Mouse (Mus musculus) naive thymus-derived CD4-positive, alpha-beta T cell, adult 2 months (primary cell): ENCODE measurements around the gene Caml.
"Not testable (repeated sequence)": the region's sequence is repeated elsewhere in the genome, so short reads cannot be mapped to it uniquely, and the experiment has no call there.

Experiments used
- DNase-seq: peaks from one replicate; pipeline ENCODE4 v3.0.0-alpha.2; 2011; ENCODE audit warnings: low read depth

The Caml gene

GRCm38 (mm10) chr13:55622156-55622648 lies 603 bp upstream of the Caml start:
- not testable (repeated sequence) for DNase-seq

GRCm38 (mm10) chr13:55634639-55635127 lies 11.9 kb downstream of the Caml start, which contains the start of gene Ddx46:
Ddx46 (plus strand) TSS chr13:55635027.
- DNase-seq, result peak; percentile 95

DNA sequence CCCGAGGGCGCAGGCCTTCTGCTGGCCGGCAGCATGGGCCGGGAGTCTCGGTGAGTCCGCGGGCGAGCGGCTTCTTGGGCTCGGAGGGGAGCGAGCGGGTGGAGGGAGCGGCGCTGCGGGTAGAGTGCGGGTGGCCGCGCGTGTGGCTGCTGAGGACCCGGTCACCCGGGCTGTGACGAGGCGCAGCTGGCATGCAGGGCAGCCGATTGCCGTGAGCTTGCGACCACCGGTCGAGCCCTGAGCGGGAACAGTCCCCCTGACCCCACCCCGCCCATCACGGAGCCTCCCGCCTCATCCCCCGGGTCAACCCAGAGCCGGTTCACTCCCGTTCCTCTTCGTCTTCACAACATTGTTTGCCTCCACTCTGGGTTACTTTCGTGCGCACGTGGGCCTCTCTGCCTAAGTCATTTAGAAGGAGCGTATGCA lies 12.4 kb downstream of the Caml start:
- no peak for DNase-seq

DNA sequence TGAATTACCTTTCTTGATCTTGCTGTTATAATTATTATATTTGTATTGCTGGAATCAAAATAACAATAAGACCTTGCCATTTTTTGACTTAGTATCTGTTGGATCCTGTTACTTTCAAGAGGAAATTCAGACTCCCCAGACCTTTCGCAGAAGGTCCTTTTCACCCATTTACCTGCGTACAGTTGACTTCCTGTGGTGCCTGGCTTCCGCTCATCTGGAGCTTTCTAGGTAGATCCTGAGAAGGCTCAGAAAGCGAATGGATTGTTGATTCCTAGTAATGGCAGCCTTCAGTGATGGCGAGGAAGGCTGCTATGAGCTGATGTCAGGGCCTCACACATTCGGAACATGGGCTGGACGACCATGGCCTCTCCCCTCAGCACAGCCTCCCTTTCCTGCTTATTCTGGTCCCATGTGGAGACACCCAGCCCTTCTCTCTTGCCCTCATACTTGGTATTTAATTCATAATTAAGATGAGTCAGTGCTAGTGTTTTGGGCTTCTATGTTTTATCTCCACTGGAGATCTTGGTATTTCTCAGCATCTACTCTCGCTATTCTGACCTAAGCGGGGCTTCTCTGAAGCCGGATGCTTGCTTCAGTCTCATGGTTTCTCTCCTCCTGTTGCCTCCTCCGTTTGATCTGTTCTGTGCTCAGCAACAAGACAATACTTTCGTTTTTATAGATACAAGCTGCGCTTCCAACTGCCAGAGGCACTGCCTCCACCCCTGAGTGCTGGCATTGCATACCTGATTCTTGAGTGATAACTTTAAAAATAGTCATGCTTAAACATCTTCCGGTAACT lies 13.6 kb downstream of the Caml start:
- peak; percentile 68 for DNase-seq

DNA sequence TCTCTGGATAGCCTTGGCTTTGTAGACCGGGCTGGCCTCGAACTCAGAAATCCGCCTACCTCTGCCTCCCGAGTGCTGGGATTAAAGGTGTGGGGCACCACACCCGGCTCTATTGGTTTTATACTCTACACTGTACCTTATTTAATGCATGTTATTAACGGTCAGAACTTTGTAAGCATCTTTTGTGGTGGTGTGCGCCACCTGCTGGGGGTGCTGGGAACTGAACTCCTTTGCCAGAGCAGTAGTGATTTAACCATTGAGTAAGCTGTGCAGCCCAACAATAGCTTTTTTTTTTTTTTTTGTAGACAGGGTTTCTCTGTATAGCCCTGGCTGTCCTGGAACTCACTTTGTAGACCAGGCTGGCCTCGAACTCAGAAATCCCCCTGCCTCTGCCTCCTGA lies 17.7 kb downstream of the Caml start:
- DNase-seq, result peak; percentile 89

GRCm38 (mm10) chr13:55644525-55644924 lies 21.7 kb downstream of the Caml start:
- peak; percentile 70 for DNase-seq

DNA sequence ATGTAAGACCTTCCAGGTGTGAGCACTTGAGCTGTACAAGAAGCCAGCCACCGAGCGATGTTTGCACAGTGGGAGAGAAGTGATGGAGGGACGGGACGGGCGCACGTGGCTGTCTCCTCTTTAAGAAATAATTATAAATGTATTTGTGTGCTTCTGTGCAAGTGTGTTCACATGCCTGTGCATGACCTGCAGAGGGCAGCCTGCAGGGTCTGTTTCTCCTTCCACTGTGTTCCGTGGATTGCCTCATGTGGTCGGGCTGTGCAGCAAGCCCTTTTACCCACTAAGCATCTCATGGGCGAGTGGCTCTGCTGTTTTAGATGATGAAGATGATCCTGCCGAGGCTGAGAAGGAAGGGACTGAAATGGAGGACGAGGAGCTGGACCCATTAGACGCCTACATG lies 27.3 kb downstream of the Caml start:
- no peak for DNase-seq

DNA sequence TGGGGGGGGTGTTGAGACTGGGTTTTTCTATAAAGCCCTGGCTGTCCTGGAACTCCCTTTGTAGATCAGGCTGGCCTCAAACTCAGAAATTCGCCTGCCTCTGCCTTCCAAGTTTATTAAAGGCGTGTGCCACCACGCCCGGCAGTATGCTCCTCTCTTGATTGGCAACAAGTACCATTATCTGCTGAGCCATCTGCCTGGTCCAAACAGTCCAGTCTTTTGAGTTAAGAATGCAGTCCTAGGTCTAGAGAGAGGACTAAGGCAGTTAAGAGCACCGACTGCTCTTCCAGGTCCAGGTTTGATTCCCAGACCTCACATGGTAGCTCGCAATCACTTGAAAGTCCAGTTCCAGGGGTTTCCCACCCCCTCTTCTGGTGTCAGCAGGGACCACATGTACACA lies 28.2 kb downstream of the Caml start:
- no peak for DNase-seq

- DNase-seq, result peak; percentile 60
These were observed 45.7 kb downstream of the Caml start for GRCm38 (mm10) chr13:55668550-55668949.

- DNase-seq, result peak; percentile 66
These were observed 49.9 kb downstream of the Caml start for GRCm38 (mm10) chr13:55672711-55673110.

DNA sequence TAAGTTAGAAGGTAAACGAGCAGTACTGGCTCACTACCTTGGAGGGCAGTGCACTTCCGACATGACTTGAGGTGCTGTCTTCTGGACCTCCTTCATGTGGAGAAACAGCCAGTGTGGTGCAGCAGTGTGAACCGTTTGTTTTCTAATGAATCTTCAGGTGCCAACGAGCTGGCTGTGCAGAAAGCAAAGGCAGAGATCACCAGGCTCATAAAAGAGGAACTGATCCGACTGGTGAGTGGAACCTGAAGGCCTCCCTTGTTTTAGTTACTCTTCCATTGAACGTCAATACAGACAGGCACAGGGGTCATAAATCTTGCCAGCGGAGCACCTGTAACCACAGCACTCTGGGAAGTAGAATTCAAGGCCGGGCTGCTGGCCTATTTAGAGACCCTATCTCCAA lies 54.6 kb downstream of the Caml start:
- DNase-seq, result no peak
